Comparison of ENCODE assay signal across 8 mouse cellular contexts in the genomic region with DNA sequence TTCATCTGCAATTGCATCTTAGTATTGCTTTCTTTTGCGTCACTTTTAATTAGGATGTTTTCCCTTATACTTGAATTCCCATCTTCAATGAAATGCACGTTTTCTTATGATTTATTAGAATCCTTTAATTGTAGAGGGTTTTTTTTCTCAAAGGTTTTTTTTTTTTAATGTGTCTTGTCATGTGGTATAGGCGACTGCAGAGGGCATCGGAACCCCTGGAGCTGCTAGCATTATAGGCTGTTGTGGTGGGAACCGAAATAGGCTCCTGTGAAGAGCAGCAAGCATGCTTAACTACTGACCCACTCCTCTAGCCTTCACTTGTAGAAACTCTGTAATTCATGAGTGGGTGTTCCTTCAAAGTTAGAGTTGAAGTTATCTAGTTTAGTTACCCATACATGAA. TPM values are rescaled to one million over a fixed set of nuclear protein-coding genes. Genes with fewer than 3 reads are reported as not detected.
DNase-seq lines count a peak whose midpoint lies in the region; ATAC-seq and TF ChIP-seq lines count a peak whose summit lies in the region.

No protein-coding gene starts in this region.

- no peak overlapping the region for H3K9ac ChIP-seq in heart, adult 2 months (ENCODE audit: low read depth, low read length)
- H3K9ac ChIP-seq in forebrain, embryonic 14.5 days (ENCODE audit: low read length), result peak overlapping the region; percentile 99
- peak overlapping the region; percentile 100 for H3K9ac ChIP-seq in liver, embryonic 16.5 days (ENCODE audit: low read depth, low read length)

- intact Hi-C loops in heart, adult 2 months (cut with DNase I), result no loop called here

- 7% methylated on average over 5 of the region's 5 CpGs for WGBS in heart, adult 2 months
- WGBS in forebrain, embryonic 14.5 days, result 11% methylated on average over 5 of the region's 5 CpGs
- WGBS in liver, embryonic 16.5 days (ENCODE audit: insufficient replicate concordance), result 13% methylated on average over 5 of the region's 5 CpGs

- H3K4me2 ChIP-seq in forebrain, embryonic 14.5 days (ENCODE audit: low read length), result peak overlapping the region; percentile 65
- peak overlapping the region; percentile 63 for H3K4me2 ChIP-seq in liver, embryonic 16.5 days (ENCODE audit: low read depth, low read length)

- no peak for TF ChIP-seq POLR2A in heart, adult 2 months (IDR thresholded peaks at IDR 0.05; ENCODE audit: insufficient read depth, low read depth, low read length)

- H3K79me2 ChIP-seq in heart, adult 2 months (replicated peaks; ENCODE audit: control insufficient read depth, insufficient read depth, low read length), result peaks cover 7% of the 10 kb centered on the region

- no peaks in the 10 kb centered on the region for H3K27me3 ChIP-seq in heart, adult 2 months (ENCODE audit: control insufficient read depth, insufficient read depth, low read length)
- no peaks in the 10 kb centered on the region for H3K27me3 ChIP-seq in E14TG2a.4 (ENCODE audit: insufficient read depth, low read length)
- H3K27me3 ChIP-seq in forebrain, embryonic 14.5 days (replicated peaks; ENCODE audit: control insufficient read depth, insufficient read depth, low read length), result 0 out of 2 replicates have a peak, but pooled peaks cover 2% of the 10 kb centered on the region
- H3K27me3 ChIP-seq in liver, embryonic 16.5 days (ENCODE audit: control insufficient read depth, insufficient read depth, low read depth, low read length), result no peaks in the 10 kb centered on the region; the same call in 1 of the 2 replicates

- peak overlapping the region; percentile 97; the same call in 1 of the 2 replicates for H3K27ac ChIP-seq in heart, adult 2 months
- no peak overlapping the region for H3K27ac ChIP-seq in forebrain, embryonic 14.5 days (ENCODE audit: low read depth, low read length)
- no peak overlapping the region for H3K27ac ChIP-seq in liver, embryonic 16.5 days (ENCODE audit: low read length)

- TF ChIP-seq CTCF in heart, adult 2 months (IDR thresholded peaks at IDR 0.05), result no peak
- TF ChIP-seq CTCF in E14TG2a.4 (conservative IDR thresholded peaks at IDR 0.05; ENCODE audit: low read length), result no peak

- no peak for ATAC-seq in forebrain, embryonic 14.5 days
- ATAC-seq in liver, embryonic 16.5 days (ENCODE audit: low read depth), result no peak

- no peak for DNase-seq in heart, adult 2 months
- DNase-seq in heart, adult 9 months (ENCODE audit: low spot score in 2 of 2), result no peak
- peak; percentile 22 for DNase-seq in forebrain, embryonic 14.5 days (ENCODE audit: low spot score)
- no peak for DNase-seq in gastrocnemius, adult 18-20 months (ENCODE audit: low spot score)
- no peak for DNase-seq in spleen, adult 12 weeks (ENCODE audit: low spot score)
- DNase-seq in adrenal gland, adult 8-10 months, result no peak

- TF ChIP-seq EP300 in heart, adult 2 months (IDR thresholded peaks at IDR 0.05; ENCODE audit: insufficient read depth, low read depth, low read length), result no peak

- H3K4me1 ChIP-seq in heart, adult 2 months (ENCODE audit: control insufficient read depth, insufficient read depth, low read length), result peaks cover 19% of the 10 kb centered on the region
- H3K4me1 ChIP-seq in E14TG2a.4 (replicated peaks; ENCODE audit: low read depth, low read length), result peaks cover 36% of the 10 kb centered on the region
- peaks cover 11% of the 10 kb centered on the region for H3K4me1 ChIP-seq in forebrain, embryonic 14.5 days (ENCODE audit: control insufficient read depth, insufficient read depth, low read length)
- H3K4me1 ChIP-seq in liver, embryonic 16.5 days (ENCODE audit: control insufficient read depth, low read depth, low read length), result peaks cover 33% of the 10 kb centered on the region

- H3K4me3 ChIP-seq in heart, adult 2 months, result peak overlapping the region; percentile 98
- H3K4me3 ChIP-seq in E14TG2a.4 (replicated peaks; ENCODE audit: low read length), result peak overlapping the region; percentile 100
- H3K4me3 ChIP-seq in forebrain, embryonic 14.5 days (ENCODE audit: low read depth, low read length), result peak overlapping the region; percentile 98
- peak overlapping the region; percentile 100 for H3K4me3 ChIP-seq in liver, embryonic 16.5 days (ENCODE audit: low read depth, low read length)

- peaks cover 30% of the 10 kb centered on the region for H3K36me3 ChIP-seq in heart, adult 2 months (ENCODE audit: control insufficient read depth, insufficient read depth, low read length)
- peaks cover 40% of the 10 kb centered on the region for H3K36me3 ChIP-seq in E14TG2a.4 (ENCODE audit: insufficient read depth, low read length)
- peaks cover 23% of the 10 kb centered on the region for H3K36me3 ChIP-seq in forebrain, embryonic 14.5 days (ENCODE audit: control insufficient read depth, insufficient read depth, low read length)
- H3K36me3 ChIP-seq in liver, embryonic 16.5 days (ENCODE audit: control insufficient read depth, insufficient read depth), result peaks cover 2% of the 10 kb centered on the region

- no peaks in the 10 kb centered on the region for H3K9me3 ChIP-seq in E14TG2a.4 (ENCODE audit: low read length)
- H3K9me3 ChIP-seq in forebrain, embryonic 14.5 days (replicated peaks; ENCODE audit: control insufficient read depth, low read length), result no peaks in the 10 kb centered on the region
- H3K9me3 ChIP-seq in liver, embryonic 16.5 days (replicated peaks; ENCODE audit: control insufficient read depth, low read length), result no peaks in the 10 kb centered on the region

RNA-seq across cellular contexts. Expression of a gene that starts 1.1 kb away (rescaled TPM):
- total RNA-seq in heart, adult 2 months (2021), result 10 to 100 TPM; 96.7 to 97.0 TPM
- 34.1 and 62.8 TPM in 2 replicates for polyA plus RNA-seq in heart, adult 2 months (2012; rRNA removed)
- polyA plus RNA-seq in forebrain, embryonic 14.5 days (2014; fragmentation: Nextera tagmentation; extraction: Ambion mirVana), result 115 and 116 TPM in 2 replicates
- polyA plus RNA-seq in liver, embryonic 16.5 days (2015; fragmentation: Nextera tagmentation; extraction: Ambion mirVana), result 42.3 and 43.3 TPM in 2 replicates
- 10 to 100 TPM; 84.2 to 89.2 TPM for total RNA-seq in gastrocnemius, adult 18-20 months (2021)
- 100 to 1,000 TPM in 2 of 4 experiments, 10 to 100 TPM in 2; 88.4 to 127 (median 107) TPM for total RNA-seq in adrenal gland, adult 8-10 months (2022)

RNA-seq across cellular contexts. Expression of a gene that starts 22.0 kb away (rescaled TPM):
- 10 to 100 TPM; 53.7 to 54.7 TPM for total RNA-seq in heart, adult 2 months (2021)
- polyA plus RNA-seq in heart, adult 2 months (2012; rRNA removed), result 23.3 and 37.5 TPM in 2 replicates
- 233 and 264 TPM in 2 replicates for polyA plus RNA-seq in forebrain, embryonic 14.5 days (2014; fragmentation: Nextera tagmentation; extraction: Ambion mirVana)
- polyA plus RNA-seq in liver, embryonic 16.5 days (2015; fragmentation: Nextera tagmentation; extraction: Ambion mirVana), result 106 and 113 TPM in 2 replicates
- total RNA-seq in gastrocnemius, adult 18-20 months (2021), result 10 to 100 TPM; 58.5 to 64.6 TPM
- total RNA-seq in adrenal gland, adult 8-10 months (2022), result 10 to 100 TPM; 57.9 to 88.5 (median 71.7) TPM

RNA-seq across cellular contexts. Expression of a gene that starts 47.5 kb away (rescaled TPM):
- not detected for total RNA-seq in heart, adult 2 months (2021)
- polyA plus RNA-seq in heart, adult 2 months (2012; rRNA removed), result not detected in 2 replicates
- polyA plus RNA-seq in forebrain, embryonic 14.5 days (2014; fragmentation: Nextera tagmentation; extraction: Ambion mirVana), result not detected in 2 replicates
- polyA plus RNA-seq in liver, embryonic 16.5 days (2015; fragmentation: Nextera tagmentation; extraction: Ambion mirVana), result 0.07 TPM in 1 of 2 replicates, not detected in the other
- not detected for total RNA-seq in gastrocnemius, adult 18-20 months (2021)
- not detected for total RNA-seq in adrenal gland, adult 8-10 months (2022)
